Mouse (Mus musculus) CH12.LX (cell line): ENCODE data around the gene Ethe1. TPM values are rescaled to one million over a fixed set of nuclear protein-coding genes. Genes with fewer than 3 reads are reported as not detected.
A peak's percentile ranks its signal among the peaks of the same experiment; 100 is the strongest.

Experiments
- DNase-seq: peaks from one replicate; pipeline ENCODE4 v3.0.0-alpha.2; 2013; ENCODE audit errors: extremely low read depth
- H3K27ac ChIP-seq: 2 replicates; pipeline ENCODE4 v1.5.1; 2012; ENCODE audit warnings: low read depth, mild to moderate bottlenecking, control low read depth, moderate library complexity; ENCODE audit not compliant: insufficient read depth
- H3K27me3 ChIP-seq: replicated peaks from 2 replicates; pipeline ENCODE3; 2012; ENCODE audit warnings: inconsistent platforms
- H3K36me3 ChIP-seq, 2 experiments: replicated peaks in 1 of 2; 2 replicates each; pipeline versions ENCODE3 to v1.6.1; 2012; ENCODE audit warnings: inconsistent platforms in 1 of 2, low read length in 1 of 2, mild to moderate bottlenecking in 1 of 2, mixed read lengths in 1 of 2, moderate library complexity in 1 of 2; ENCODE audit not compliant: control insufficient read depth in 1 of 2, insufficient read depth in 1 of 2
- H3K4me1 ChIP-seq, 2 experiments: 2 replicates each; pipeline ENCODE4 v1.6.1; 2012; ENCODE audit warnings: inconsistent platforms in 1 of 2, moderate library complexity in 1 of 2; ENCODE audit not compliant: insufficient read depth in 2 of 2, control insufficient read depth in 1 of 2
- H3K4me2 ChIP-seq: 2 replicates; pipeline ENCODE4 v1.6.1; 2012; ENCODE audit warnings: low read depth, mild to moderate bottlenecking, control low read depth; ENCODE audit not compliant: poor library complexity, insufficient read depth, severe bottlenecking
- H3K4me3 ChIP-seq, 3 experiments: fragments of 150-350 bp in 1 of 3; sonication (generic) in 1 of 3; replicated peaks in 1 of 3; 2 replicates each; pipeline versions ENCODE3 to v1.5.1; 2011 to 2012; ENCODE audit warnings: low read depth in 2 of 3, low read length in 2 of 3, mild to moderate bottlenecking in 2 of 3, moderate library complexity in 2 of 3, control low read depth in 1 of 3, improper control_type of control experiment in 1 of 3, inconsistent platforms in 1 of 3, mixed read lengths in 1 of 3; ENCODE audit not compliant: poor library complexity in 1 of 3
- H3K79me2 ChIP-seq: replicated peaks from 2 replicates; pipeline ENCODE4 v1.6.1; 2012; ENCODE audit warnings: mild to moderate bottlenecking, moderate library complexity; ENCODE audit not compliant: control insufficient read depth, poor library complexity, insufficient read depth, severe bottlenecking; ENCODE audit errors: extremely low read depth
- H3K9ac ChIP-seq: 2 replicates; pipeline ENCODE4 v1.6.1; 2012; ENCODE audit warnings: low read depth, mild to moderate bottlenecking, control low read depth, moderate library complexity; ENCODE audit not compliant: insufficient read depth
- H3K9me3 ChIP-seq: replicated peaks from 2 replicates; pipeline ENCODE3; 2012; ENCODE audit warnings: low read length, inconsistent platforms, mixed read lengths
- E2F4 ChIP-seq: IDR thresholded peaks from 2 replicates; pipeline ENCODE4 v1.6.1; 2011; ENCODE audit warnings: low read depth, low read length, improper control_type of control experiment; ENCODE audit not compliant: insufficient replicate concordance
- ELF1 ChIP-seq: IDR thresholded peaks from 2 replicates; pipeline ENCODE4 v1.6.1; 2014; ENCODE audit warnings: low read depth, mild to moderate bottlenecking, inconsistent platforms, low read length, improper control_type of control experiment
- ETS1 ChIP-seq: conservative IDR thresholded peaks from 2 replicates; pipeline ENCODE4 v1.6.1; 2012; ENCODE audit warnings: low read depth, mild to moderate bottlenecking, inconsistent platforms, low read length, improper control_type of control experiment, moderate library complexity
- GABPA ChIP-seq: IDR thresholded peaks from 2 replicates; pipeline ENCODE4 v1.6.1; 2012; ENCODE audit warnings: low read depth, low read length, improper control_type of control experiment, inconsistent platforms; ENCODE audit not compliant: insufficient replicate concordance
- IRF4 ChIP-seq: IDR thresholded peaks from 2 replicates; pipeline ENCODE4 v1.6.1; 2014; ENCODE audit warnings: low read depth, mild to moderate bottlenecking, inconsistent platforms, low read length, improper control_type of control experiment
- JUN ChIP-seq: IDR thresholded peaks from 2 replicates; pipeline ENCODE4 v1.6.1; 2011; ENCODE audit warnings: low read depth, mild to moderate bottlenecking, low read length, improper control_type of control experiment, moderate library complexity; ENCODE audit not compliant: insufficient read depth
- MAFK ChIP-seq: IDR thresholded peaks from 2 replicates; pipeline ENCODE4 v1.6.1; 2011; ENCODE audit warnings: low read length, improper control_type of control experiment; ENCODE audit not compliant: insufficient replicate concordance
- MAX ChIP-seq: IDR thresholded peaks from 2 replicates; pipeline ENCODE4 v1.6.1; 2011; ENCODE audit warnings: low read length, improper control_type of control experiment
- MAZ ChIP-seq: IDR thresholded peaks from 2 replicates; pipeline ENCODE4 v1.6.1; 2012; ENCODE audit warnings: low read depth, mild to moderate bottlenecking, inconsistent platforms, low read length, improper control_type of control experiment, moderate library complexity
- MXI1 ChIP-seq: IDR thresholded peaks from 2 replicates; pipeline ENCODE4 v1.6.1; 2011; ENCODE audit warnings: mild to moderate bottlenecking, low read depth, low read length, improper control_type of control experiment
- MYC ChIP-seq: IDR thresholded peaks from 2 replicates; pipeline ENCODE4 v1.6.1; 2011; ENCODE audit warnings: low read depth, mild to moderate bottlenecking, improper control_type of control experiment, low read length
- NELFE ChIP-seq: IDR thresholded peaks from 2 replicates; pipeline ENCODE4 v1.6.1; 2011; ENCODE audit warnings: low read depth, low read length, improper control_type of control experiment
- NRF1 ChIP-seq: IDR thresholded peaks from 2 replicates; pipeline ENCODE4 v1.6.1; 2014; ENCODE audit warnings: low read depth, mild to moderate bottlenecking, inconsistent platforms, low read length, improper control_type of control experiment, moderate library complexity
- POLR2A ChIP-seq: IDR thresholded peaks from 2 replicates; pipeline ENCODE4 v1.6.1; 2011; ENCODE audit warnings: low read depth, mild to moderate bottlenecking, improper control_type of control experiment, low read length
- RCOR1 ChIP-seq: conservative IDR thresholded peaks from 2 replicates; pipeline ENCODE4 v1.6.1; 2012; ENCODE audit warnings: low read depth, mild to moderate bottlenecking, inconsistent platforms, low read length, improper control_type of control experiment
- SIN3A ChIP-seq: IDR thresholded peaks from 2 replicates; pipeline ENCODE4 v1.6.1; 2012; ENCODE audit warnings: low read length, improper control_type of control experiment, inconsistent platforms
- ZC3H11A ChIP-seq: IDR thresholded peaks from 2 replicates; pipeline ENCODE4 v1.6.1; 2012; ENCODE audit warnings: low read depth, mild to moderate bottlenecking, inconsistent platforms, low read length, improper control_type of control experiment
- ZKSCAN1 ChIP-seq: IDR thresholded peaks from 2 replicates; pipeline ENCODE4 v1.6.1; 2012; ENCODE audit warnings: low read depth, inconsistent platforms, low read length, improper control_type of control experiment, borderline replicate concordance
- ZNF384 ChIP-seq: IDR thresholded peaks from 2 replicates; pipeline ENCODE4 v1.6.1; 2012; ENCODE audit warnings: low read depth, low read length, improper control_type of control experiment, inconsistent platforms
- dilution Hi-C: fragments of 300-500 bp; cut with MboI; formaldehyde crosslinking; loops from 2 replicates; pipeline ENCODE4 v1.14.3; 2020; ENCODE audit warnings: low sequenced_read_pairs; ENCODE audit not compliant: extremely low pct_unique_long_range_greater_than_20kb, extremely low pct_ligation_motif_present
- in situ Hi-C: fragments of 300-500 bp; cut with MboI; formaldehyde crosslinking; loops from 3 replicates; pipeline ENCODE4 v1.14.3; 2019; ENCODE audit warnings: low sequenced_read_pairs, low pct_ligation_motif_present, low pct_unique_long_range_greater_than_20kb, mixed read lengths
- polyA plus RNA-seq: library from polyadenylated mRNA; unstranded; fragments of >175 nt; gene quantifications from 2 replicates; pipeline ENCODE4 v1.2.1, GENCODE M21; 2012; ENCODE audit warnings: low read depth; ENCODE audit not compliant: insufficient read length
- total RNA-seq, 2 experiments: library from RNA; depleted of rRNA; stranded (reverse); fragments of 300-350 nt in 1 of 2; fragments of >200 nt in 1 of 2; gene quantifications; 2 replicates each; pipeline ENCODE4 v1.2.3; 2012 to 2014

The Ethe1 gene
- total and polyA plus RNA-seq, 3 experiments, result 22.8 to 32.0 (median 24.1) TPM

GRCm38 (mm10) chr7:24636264-24636663, 48.9 kb downstream of the Ethe1 start, which contains the start of gene Lypd3:
Gene Lypd3, plus strand, starts transcription at chr7:24636550.
- dilution Hi-C loops, result no loop called here
- H3K4me1 ChIP-seq, result peaks cover 10 to 11% of the 10 kb centered on the region in 2 experiments
- H3K27ac ChIP-seq, result no peak within 1 kb of the TSS
- H3K9me3 ChIP-seq, result peaks cover 2% of the 10 kb centered on the region
- H3K4me3 ChIP-seq, result no peak within 1 kb of the TSS
- peaks cover 11% of the 10 kb centered on the region for H3K27me3 ChIP-seq
- in situ Hi-C loops, result no loop called here
- H3K4me2 ChIP-seq, result no peak within 1 kb of the TSS
- no peaks in the 10 kb centered on the region for H3K36me3 ChIP-seq
- H3K9ac ChIP-seq, result no peak within 1 kb of the TSS
- no peaks in the 10 kb centered on the region for H3K79me2 ChIP-seq
- no peak for TF ChIP-seq IRF4
- TF ChIP-seq ZKSCAN1, result no peak
- no peak for TF ChIP-seq NRF1
- DNase-seq, result no peak

DNA sequence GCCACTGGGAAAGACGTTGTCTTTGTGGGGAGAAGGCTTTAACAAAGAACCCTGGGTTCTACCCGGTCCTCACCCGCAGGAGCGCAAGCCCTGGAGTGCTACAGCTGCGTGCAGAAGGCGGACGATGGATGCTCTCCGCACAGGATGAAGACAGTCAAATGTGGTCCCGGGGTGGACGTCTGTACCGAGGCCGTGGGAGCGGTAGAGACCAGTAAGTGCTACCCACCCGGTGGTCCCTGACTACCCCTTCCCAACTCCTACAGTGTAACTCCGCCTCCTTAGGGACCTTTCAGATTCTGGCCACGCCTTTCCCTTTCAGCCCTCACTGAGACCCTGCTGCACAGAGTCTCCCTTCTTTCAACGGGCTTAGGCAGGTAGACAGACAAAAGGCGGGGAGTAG, 49.7 kb downstream of the Ethe1 start:
- no peak for TF ChIP-seq SIN3A
- TF ChIP-seq MAFK, result no peak
- TF ChIP-seq GABPA, result no peak
- no peak for TF ChIP-seq MYC
- TF ChIP-seq JUN, result no peak
- TF ChIP-seq NRF1, result no peak
- TF ChIP-seq ELF1, result no peak
- TF ChIP-seq POLR2A, result no peak
- no peak for TF ChIP-seq ZNF384
- TF ChIP-seq, all 38 proteins: peak for 0
- H3K9me3 ChIP-seq, result peaks cover 2% of the 10 kb centered on the region
- H3K4me3 ChIP-seq, result no peak overlapping the region
- DNase-seq, result no peak
- H3K4me1 ChIP-seq, result peaks cover 10 to 11% of the 10 kb centered on the region in 2 experiments
- no peaks in the 10 kb centered on the region for H3K36me3 ChIP-seq
- in situ Hi-C loops, result no loop called here
- no peak overlapping the region for H3K4me2 ChIP-seq
- H3K9ac ChIP-seq, result no peak overlapping the region
- H3K27ac ChIP-seq, result no peak overlapping the region
- H3K27me3 ChIP-seq, result peaks cover 11% of the 10 kb centered on the region
- dilution Hi-C loops, result no loop called here
- no peaks in the 10 kb centered on the region for H3K79me2 ChIP-seq

DNA sequence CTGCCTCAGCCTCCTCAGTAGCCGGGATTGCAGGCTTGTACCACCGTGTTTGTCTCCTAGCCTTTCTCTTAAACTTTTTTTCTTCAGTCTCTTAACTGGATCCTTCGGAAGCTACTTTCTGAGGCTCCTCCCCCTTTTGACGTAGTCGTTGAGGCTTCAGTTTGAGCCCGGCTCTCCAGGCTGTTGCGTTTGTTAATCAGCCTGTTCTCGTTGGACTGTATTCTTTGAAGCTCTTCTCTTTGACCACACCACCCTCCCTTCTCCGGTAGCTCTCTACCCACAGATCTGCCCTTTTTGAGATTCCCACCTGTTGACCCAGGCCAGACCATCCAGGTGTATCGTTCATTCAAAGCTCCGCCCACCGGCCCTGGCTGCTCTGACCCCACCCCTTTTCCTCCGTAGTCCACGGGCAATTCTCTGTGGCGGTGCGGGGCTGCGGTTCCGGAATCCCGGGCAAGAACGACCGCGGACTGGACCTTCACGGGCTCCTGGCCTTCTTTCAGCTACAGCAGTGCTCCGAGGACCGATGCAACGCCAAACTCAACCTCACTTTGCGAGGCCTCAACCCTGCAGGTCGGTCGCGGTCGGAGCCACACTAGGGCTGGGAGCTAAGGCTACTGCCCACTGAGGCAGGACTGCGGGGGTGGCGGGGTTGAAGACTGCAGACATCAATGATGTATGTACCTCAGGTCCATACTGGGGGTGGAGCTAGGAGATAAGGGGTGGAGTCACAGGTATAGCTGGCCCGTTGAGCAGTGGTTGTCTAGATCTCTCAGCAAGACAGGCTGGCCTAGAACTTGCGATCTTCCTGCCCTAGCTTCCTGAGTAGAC, 50.9 kb downstream of the Ethe1 start:
- no peak for DNase-seq
- H3K36me3 ChIP-seq, result no peaks in the 10 kb centered on the region
- H3K27me3 ChIP-seq, result peaks cover 11% of the 10 kb centered on the region
- H3K9ac ChIP-seq, result no peak overlapping the region
- peaks cover 10 to 11% of the 10 kb centered on the region in 2 experiments for H3K4me1 ChIP-seq
- dilution Hi-C loops, result no loop called here
- in situ Hi-C loops, result no loop called here
- no peaks in the 10 kb centered on the region for H3K79me2 ChIP-seq
- no peak overlapping the region for H3K4me3 ChIP-seq
- H3K4me2 ChIP-seq, result 0 out of 2 replicates have a peak overlapping the region, but pooled peaks have one; percentile 22
- no peak for TF ChIP-seq MXI1
- TF ChIP-seq RCOR1, result no peak
- TF ChIP-seq E2F4, result no peak
- TF ChIP-seq NELFE, result no peak
- TF ChIP-seq ZC3H11A, result no peak
- no peak for TF ChIP-seq MYC
- TF ChIP-seq MAFK, result no peak
- no peak for TF ChIP-seq ZKSCAN1
- no peak for TF ChIP-seq MAX
- TF ChIP-seq ETS1, result no peak
- no peak for TF ChIP-seq MAZ
- no peak overlapping the region for H3K27ac ChIP-seq
- no peaks in the 10 kb centered on the region for H3K9me3 ChIP-seq
